Comparison of ENCODE assay signal across 9 mouse cellular contexts in the genomic region with DNA sequence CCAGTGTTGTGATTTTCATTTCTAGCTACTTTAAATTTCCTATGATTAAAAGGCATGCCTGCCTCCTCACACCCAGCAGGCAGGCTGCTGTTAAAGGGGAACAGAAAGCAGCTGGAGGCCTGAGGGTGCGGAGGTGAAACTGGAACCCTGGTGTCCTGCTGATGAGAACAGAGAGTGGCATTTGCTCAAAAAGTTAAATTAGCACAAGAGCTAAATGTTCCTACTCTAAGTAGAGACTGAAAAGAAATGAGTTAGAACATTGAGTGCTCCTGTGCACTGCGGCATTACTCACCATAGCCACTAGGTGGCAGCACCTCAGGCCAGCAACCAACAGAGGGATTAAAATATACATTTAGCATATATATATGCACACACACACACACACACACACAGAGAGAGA. TPM values are rescaled to one million over a fixed set of nuclear protein-coding genes. Genes with fewer than 3 reads are reported as not detected.
DNase-seq lines count a peak whose midpoint lies in the region; ATAC-seq and TF ChIP-seq lines count a peak whose summit lies in the region.
"Had no signal": no experiment of that assay in that cellular context is flagged by ENCODE, and none has a peak within 500 bp of the region (broad histone marks: within the 10 kb centered on the region; RNA-seq: fewer than 3 reads in every experiment).

No protein-coding gene starts in this region.

- H3K27ac ChIP-seq in hindbrain, embryonic 10.5 days, result no peak overlapping the region
- H3K27ac ChIP-seq in hindbrain, embryonic 16.5 days (ENCODE audit: low read depth, low read length), result no peak overlapping the region
- H3K27ac ChIP-seq in bone marrow macrophage, adult 2 months (ENCODE audit: insufficient read depth, low read depth, low read length), result no peak overlapping the region
- no peak overlapping the region for H3K27ac ChIP-seq in forebrain, postnatal 0 days (ENCODE audit: low read depth, low read length)
- H3K27ac ChIP-seq: limb, embryonic 15.5 days had no signal

- peak; percentile 81 for TF ChIP-seq CTCF in bone marrow macrophage, adult 2 months (IDR thresholded peaks at IDR 0.05; ENCODE audit: low read depth, low read length)
- peak; percentile 87 for TF ChIP-seq CTCF in forebrain, postnatal 0 days (IDR thresholded peaks at IDR 0.05; ENCODE audit: low read depth)

- H3K4me1 ChIP-seq in hindbrain, embryonic 10.5 days (replicated peaks), result 0 out of 2 replicates have a peak, but pooled peaks cover 7% of the 10 kb centered on the region
- H3K4me1 ChIP-seq in hindbrain, embryonic 16.5 days (ENCODE audit: control insufficient read depth, insufficient read depth, low read depth, low read length), result no peaks in the 10 kb centered on the region
- H3K4me1 ChIP-seq in bone marrow macrophage, adult 2 months (ENCODE audit: control insufficient read depth, insufficient read depth, low read length), result peaks cover 6% of the 10 kb centered on the region; the same call in 1 of the 2 replicates
- H3K4me1 ChIP-seq in forebrain, postnatal 0 days (ENCODE audit: insufficient read depth), result no peaks in the 10 kb centered on the region

- no peak overlapping the region for H3K9ac ChIP-seq in hindbrain, embryonic 16.5 days (ENCODE audit: low read depth, low read length)
- no peak overlapping the region for H3K9ac ChIP-seq in forebrain, postnatal 0 days
- H3K9ac ChIP-seq: limb, embryonic 15.5 days had no signal

- ATAC-seq in hindbrain, embryonic 16.5 days, result no peak
- ATAC-seq in CD4-positive, CD25-positive, alpha-beta regulatory T cell, adult 4 months, result peak; percentile 31
- ATAC-seq in forebrain, postnatal 0 days, result no peak

- H3K27me3 ChIP-seq in hindbrain, embryonic 10.5 days (ENCODE audit: insufficient read depth, poor library complexity, severe bottlenecking), result no peaks in the 10 kb centered on the region
- no peaks in the 10 kb centered on the region for H3K27me3 ChIP-seq in hindbrain, embryonic 16.5 days (replicated peaks; ENCODE audit: control insufficient read depth, insufficient read depth, low read length)
- no peaks in the 10 kb centered on the region for H3K27me3 ChIP-seq in forebrain, postnatal 0 days (ENCODE audit: insufficient read depth, low read length)
- H3K27me3 ChIP-seq: limb, embryonic 15.5 days had no signal

- no peaks in the 10 kb centered on the region for H3K9me3 ChIP-seq in hindbrain, embryonic 10.5 days
- H3K9me3 ChIP-seq in hindbrain, embryonic 16.5 days (ENCODE audit: control insufficient read depth, low read length), result no peaks in the 10 kb centered on the region
- H3K9me3 ChIP-seq in forebrain, postnatal 0 days (ENCODE audit: low read length), result no peaks in the 10 kb centered on the region
- H3K9me3 ChIP-seq: limb, embryonic 15.5 days had no signal

- TF ChIP-seq POLR2A in bone marrow macrophage, adult 2 months (IDR thresholded peaks at IDR 0.05; ENCODE audit: borderline replicate concordance, low read depth, low read length), result no peak

- H3K4me2 ChIP-seq in hindbrain, embryonic 16.5 days (ENCODE audit: low read length), result no peak overlapping the region
- H3K4me2 ChIP-seq in forebrain, postnatal 0 days (ENCODE audit: low read depth), result no peak overlapping the region
- H3K4me2 ChIP-seq: limb, embryonic 15.5 days had no signal

- no peak overlapping the region for H3K4me3 ChIP-seq in hindbrain, embryonic 10.5 days
- no peak overlapping the region for H3K4me3 ChIP-seq in hindbrain, embryonic 16.5 days (ENCODE audit: low read length)
- no peak overlapping the region for H3K4me3 ChIP-seq in bone marrow macrophage, adult 2 months (ENCODE audit: insufficient read depth, low read length)
- H3K4me3 ChIP-seq in forebrain, postnatal 0 days (ENCODE audit: low read depth, low read length), result no peak overlapping the region
- H3K4me3 ChIP-seq: limb, embryonic 15.5 days had no signal

- peak; percentile 49 for DNase-seq in hindbrain, embryonic 10.5 days (ENCODE audit: low spot score)
- DNase-seq in forebrain, postnatal 0 days, result peak; percentile 70
- DNase-seq in left cerebral cortex, adult 11 months (ENCODE audit: low spot score), result peak; percentile 41
- DNase-seq in naive thymus-derived CD4-positive, alpha-beta T cell, adult 2 months (ENCODE audit: low read depth), result peak; percentile 78
- peak; percentile 53 for DNase-seq in thymus, postnatal 0 days (ENCODE audit: low spot score)

- WGBS in hindbrain, embryonic 10.5 days, result 19% methylated on average over 2 of the region's 2 CpGs
- 16% methylated on average over 2 of the region's 2 CpGs for WGBS in hindbrain, embryonic 16.5 days
- WGBS in forebrain, postnatal 0 days, result 19% methylated on average over 2 of the region's 2 CpGs

- no peaks in the 10 kb centered on the region for H3K36me3 ChIP-seq in hindbrain, embryonic 10.5 days
- H3K36me3 ChIP-seq in hindbrain, embryonic 16.5 days (ENCODE audit: control insufficient read depth, insufficient read depth, low read length), result no peaks in the 10 kb centered on the region
- no peaks in the 10 kb centered on the region for H3K36me3 ChIP-seq in forebrain, postnatal 0 days (ENCODE audit: insufficient read depth)
- H3K36me3 ChIP-seq: limb, embryonic 15.5 days had no signal

RNA-seq across cellular contexts. Expression of a gene that starts 12.4 kb away (rescaled TPM):
- polyA plus RNA-seq in hindbrain, embryonic 10.5 days (2016; fragmentation: Nextera tagmentation; extraction: Ambion mirVana), result not detected in 2 replicates
- polyA plus RNA-seq in hindbrain, embryonic 16.5 days (2015; fragmentation: Nextera tagmentation; extraction: Ambion mirVana), result not detected in 2 replicates
- not detected for polyA plus RNA-seq in CD4-positive, CD25-positive, alpha-beta regulatory T cell, adult 4 months (2017; shearing (Covaris generic))
- polyA plus RNA-seq in bone marrow macrophage, adult 2 months (2012; ENCODE audit: insufficient read depth, insufficient read length, missing spikeins), result not detected in 2 replicates
- not detected in 2 replicates for total RNA-seq in forebrain, postnatal 0 days (2014; rRNA removed)
- not detected in 2 replicates for polyA plus RNA-seq in forebrain, postnatal 0 days (2015; fragmentation: Nextera tagmentation; extraction: Ambion mirVana)
- 0.31 and 0.40 TPM in 2 replicates for polyA plus RNA-seq in thymus, postnatal 0 days (2015; fragmentation: Nextera tagmentation; extraction: Ambion mirVana)
- polyA plus RNA-seq: limb, embryonic 15.5 days had no signal

RNA-seq across cellular contexts. Expression of a gene that starts 22.3 kb away (rescaled TPM):
- 0.52 and 0.70 TPM in 2 replicates for polyA plus RNA-seq in hindbrain, embryonic 10.5 days (2016; fragmentation: Nextera tagmentation; extraction: Ambion mirVana)
- polyA plus RNA-seq in hindbrain, embryonic 16.5 days (2015; fragmentation: Nextera tagmentation; extraction: Ambion mirVana), result 2.9 and 3.1 TPM in 2 replicates
- under 1 TPM in 1 of 2 experiments, not detected in 1; 0.29 TPM for polyA plus RNA-seq in CD4-positive, CD25-positive, alpha-beta regulatory T cell, adult 4 months (2017; shearing (Covaris generic))
- polyA plus RNA-seq in bone marrow macrophage, adult 2 months (2012; ENCODE audit: insufficient read depth, insufficient read length, missing spikeins), result not detected in 2 replicates
- total RNA-seq in forebrain, postnatal 0 days (2014; rRNA removed), result 2.5 and 5.7 TPM in 2 replicates
- 1.3 and 1.6 TPM in 2 replicates for polyA plus RNA-seq in forebrain, postnatal 0 days (2015; fragmentation: Nextera tagmentation; extraction: Ambion mirVana)
- 0.31 and 0.57 TPM in 2 replicates for polyA plus RNA-seq in thymus, postnatal 0 days (2015; fragmentation: Nextera tagmentation; extraction: Ambion mirVana)

RNA-seq across cellular contexts. Expression of a gene that starts 30.3 kb away (rescaled TPM):
- 0.51 and 0.89 TPM in 2 replicates for polyA plus RNA-seq in hindbrain, embryonic 10.5 days (2016; fragmentation: Nextera tagmentation; extraction: Ambion mirVana)
- 3.5 and 3.8 TPM in 2 replicates for polyA plus RNA-seq in hindbrain, embryonic 16.5 days (2015; fragmentation: Nextera tagmentation; extraction: Ambion mirVana)
- polyA plus RNA-seq in CD4-positive, CD25-positive, alpha-beta regulatory T cell, adult 4 months (2017; shearing (Covaris generic)), result not detected
- polyA plus RNA-seq in bone marrow macrophage, adult 2 months (2012; ENCODE audit: insufficient read depth, insufficient read length, missing spikeins), result not detected in 2 replicates
- 2.1 TPM in 2 replicates for total RNA-seq in forebrain, postnatal 0 days (2014; rRNA removed)
- 0.84 and 1.4 TPM in 2 replicates for polyA plus RNA-seq in forebrain, postnatal 0 days (2015; fragmentation: Nextera tagmentation; extraction: Ambion mirVana)
- polyA plus RNA-seq in thymus, postnatal 0 days (2015; fragmentation: Nextera tagmentation; extraction: Ambion mirVana), result 0.26 and 0.31 TPM in 2 replicates
